Mouse (Mus musculus) testis, adult 2 months (tissue): ENCODE measurements around the gene Adra1b. TPM values are rescaled to one million over a fixed set of nuclear protein-coding genes. Genes with fewer than 3 reads are reported as not detected.

Experiments used
- H3K27ac ChIP-seq: fragments of 200-500 bp; 2 replicates; pipeline ENCODE4 v1.5.1; 2012; ENCODE audit warnings: low read depth, low read length; ENCODE audit not compliant: control insufficient read depth, insufficient read depth
- H3K27me3 ChIP-seq: fragments of 200-500 bp; 2 replicates; pipeline ENCODE4 v1.6.1; 2012; ENCODE audit warnings: mild to moderate bottlenecking, low read length, moderate library complexity; ENCODE audit not compliant: control insufficient read depth, insufficient read depth
- H3K36me3 ChIP-seq: fragments of 200-500 bp; 2 replicates; pipeline ENCODE4 v1.6.1; 2012; ENCODE audit warnings: mild to moderate bottlenecking, low read length; ENCODE audit not compliant: control insufficient read depth, insufficient read depth
- H3K4me1 ChIP-seq: fragments of 200-500 bp; 2 replicates; pipeline ENCODE4 v1.6.1; 2012; ENCODE audit warnings: low read length; ENCODE audit not compliant: control insufficient read depth, insufficient read depth
- H3K4me3 ChIP-seq: fragments of 200-500 bp; 2 replicates; pipeline ENCODE4 v1.5.1; 2012; ENCODE audit warnings: low read depth, mild to moderate bottlenecking, low read length, moderate library complexity, mixed read lengths; ENCODE audit not compliant: control insufficient read depth
- CTCF ChIP-seq: fragments of 200-500 bp; IDR thresholded peaks from 2 replicates; pipeline ENCODE4 v1.5.1; 2012; ENCODE audit warnings: low read depth, mild to moderate bottlenecking, inconsistent platforms, low read length, moderate library complexity; ENCODE audit not compliant: control insufficient read depth, insufficient read depth, insufficient replicate concordance
- POLR2A ChIP-seq: fragments of 200-500 bp; IDR thresholded peaks from 2 replicates; pipeline ENCODE4 v1.6.1; 2012; ENCODE audit warnings: low read depth, mild to moderate bottlenecking, inconsistent platforms, low read length, moderate library complexity; ENCODE audit not compliant: control insufficient read depth
- polyA plus RNA-seq: library from polyadenylated mRNA; depleted of rRNA; stranded (reverse); fragments of >200 nt; gene quantifications from 2 replicates; pipeline ENCODE4 v1.2.3, GENCODE M21; 2012

Gene Adra1b
- polyA plus RNA-seq, 1 experiment = 0.53 TPM

GRCm38 (mm10) chr11:43834531-43834930, 66.5 kb downstream of the Adra1b start:
- Histone ChIP-seq H3K4me3 (no peak overlapping the region), H3K27ac (no peak overlapping the region), H3K4me1 (peaks cover 11% of the 10 kb centered on the region), H3K36me3 (no peaks in the 10 kb centered on the region), H3K27me3 (peaks cover 2% of the 10 kb centered on the region; the same call in 1 of the 2 replicates)
- TF ChIP-seq POLR2A (no peak), CTCF (no peak)

- Histone ChIP-seq H3K27ac (no peak overlapping the region), H3K4me3 (no peak overlapping the region), H3K36me3 (no peaks in the 10 kb centered on the region), H3K27me3 (peaks cover 2% of the 10 kb centered on the region; the same call in 1 of the 2 replicates), H3K4me1 (peaks cover 11% of the 10 kb centered on the region)
- TF ChIP-seq CTCF (no peak), POLR2A (no peak)
Measured at GRCm38 (mm10) chr11:43831530-43831929, 69.5 kb downstream of the Adra1b start.

GRCm38 (mm10) chr11:43826769-43827168, 74.2 kb downstream of the Adra1b start:
- Histone ChIP-seq H3K4me3 (no peak overlapping the region), H3K4me1 (no peaks in the 10 kb centered on the region), H3K36me3 (no peaks in the 10 kb centered on the region), H3K27me3 (no peaks in the 10 kb centered on the region), H3K27ac (no peak overlapping the region)
- no peak for TF ChIP-seq POLR2A
- no peak for TF ChIP-seq CTCF

GRCm38 (mm10) chr11:43823349-43823748, 77.7 kb downstream of the Adra1b start:
- H3K27ac ChIP-seq = no peak overlapping the region
- no peaks in the 10 kb centered on the region; the same call in 1 of the 2 replicates for H3K4me1 ChIP-seq
- H3K4me3 ChIP-seq = no peak overlapping the region
- no peaks in the 10 kb centered on the region for H3K36me3 ChIP-seq
- no peaks in the 10 kb centered on the region for H3K27me3 ChIP-seq
- TF ChIP-seq CTCF = no peak
- TF ChIP-seq POLR2A = no peak

- Histone ChIP-seq H3K36me3 (no peaks in the 10 kb centered on the region), H3K27me3 (no peaks in the 10 kb centered on the region), H3K4me1 (no peaks in the 10 kb centered on the region; the same call in 1 of the 2 replicates), H3K27ac (no peak overlapping the region), H3K4me3 (no peak overlapping the region)
- TF ChIP-seq POLR2A (no peak), CTCF (no peak)
Measured at GRCm38 (mm10) chr11:43820552-43821460, 80.2 kb downstream of the Adra1b start.

GRCm38 (mm10) chr11:43817368-43817923, 83.6 kb downstream of the Adra1b start:
- H3K27ac ChIP-seq = no peak overlapping the region
- TF ChIP-seq CTCF (no peak), POLR2A (no peak)
- no peaks in the 10 kb centered on the region for H3K36me3 ChIP-seq
- H3K27me3 ChIP-seq = no peaks in the 10 kb centered on the region
- H3K4me3 ChIP-seq = no peak overlapping the region
- no peaks in the 10 kb centered on the region; the same call in 1 of the 2 replicates for H3K4me1 ChIP-seq

- Histone ChIP-seq H3K4me1 (no peaks in the 10 kb centered on the region), H3K36me3 (no peaks in the 10 kb centered on the region), H3K4me3 (no peak overlapping the region), H3K27ac (no peak overlapping the region), H3K27me3 (no peaks in the 10 kb centered on the region)
- TF ChIP-seq CTCF = no peak
Measured at GRCm38 (mm10) chr11:43812535-43812934, 88.5 kb downstream of the Adra1b start.
